Mouse (Mus musculus): Measurements from ENCODE around the gene Kif3a.

GRCm38 (mm10) chr11:53634556-53634955 is 67.4 kb downstream of the Kif3a start, which contains the start of gene Il13:
- TF ChIP-seq CTCF (IDR thresholded peaks at IDR 0.05; ENCODE audit: low read depth, low read length) (no peak), GATA1 (IDR thresholded peaks at IDR 0.05; ENCODE audit: borderline replicate concordance, low read length) (no peak), GATA2 (IDR thresholded peaks at IDR 0.05; ENCODE audit: borderline replicate concordance, low read depth, low read length) (no peak)
